Comparison of ENCODE assay signal across 8 mouse cellular contexts in genomic region chr9:35166144-35166797, GRCm38 (mm10). TPM values are rescaled to one million over a fixed set of nuclear protein-coding genes. Genes with fewer than 3 reads are reported as not detected.
DNase-seq lines count a peak whose midpoint lies in the region; ATAC-seq and TF ChIP-seq lines count a peak whose summit lies in the region.

No protein-coding gene starts in this region.

- 32% methylated on average over 3 of the region's 3 CpGs for WGBS in forebrain, embryonic 16.5 days

- TF ChIP-seq CTCF in Patski (IDR thresholded peaks at IDR 0.05): peak; percentile 53

- no peaks in the 10 kb centered on the region for H3K27me3 ChIP-seq in Patski
- no peaks in the 10 kb centered on the region for H3K27me3 ChIP-seq in forebrain, embryonic 16.5 days (replicated peaks; ENCODE audit: control insufficient read depth, insufficient read depth, low read length)

- no peak overlapping the region for H3K4me2 ChIP-seq in forebrain, embryonic 16.5 days (ENCODE audit: low read length)

- H3K4me1 ChIP-seq in forebrain, embryonic 16.5 days (replicated peaks; ENCODE audit: control insufficient read depth, insufficient read depth, low read length): peaks cover 10% of the 10 kb centered on the region

- 0 out of 2 replicates have a peak, but pooled peaks cover 4% of the 10 kb centered on the region for H3K36me3 ChIP-seq in forebrain, embryonic 16.5 days (ENCODE audit: control insufficient read depth, insufficient read depth)

- CTCF ChIA-PET in Patski (lab: Charles Lee): interaction anchor here (0.9 to 2.7 kb wide), 9 partner anchors 8 to 182 kb away, joined by 3 to 15 read pairs (median 5); no protein-coding TSS in a partner anchor

- no peak for ATAC-seq in Patski
- ATAC-seq in forebrain, embryonic 16.5 days: peak; percentile 62

- H3K9me3 ChIP-seq in forebrain, embryonic 16.5 days (ENCODE audit: control insufficient read depth, low read length): no peaks in the 10 kb centered on the region

- POLR2A ChIA-PET in Patski (lab: Charles Lee): interaction anchor here (0.7 kb wide), 1 partner anchor 138 kb away, joined by 3 read pairs; no protein-coding TSS in a partner anchor

- peak; percentile 51 to 63 for DNase-seq in cerebellum, postnatal 14 days
- no peak for DNase-seq in cerebellum, postnatal 36 days
- DNase-seq in Patski (ENCODE audit: low read depth, low spot score) (no peak), liver (peak; percentile 19)
- DNase-seq in naive thymus-derived CD4-positive, alpha-beta T cell, adult 2 months (ENCODE audit: low read depth): peak; percentile 50
- DNase-seq in right cerebral cortex, postnatal 10 days (ENCODE audit: low spot score in 2 of 2): no peak
- DNase-seq in layer of hippocampus, postnatal 36 days: no peak

- H3K4me3 ChIP-seq in forebrain, embryonic 16.5 days (replicated peaks; ENCODE audit: low read length): no peak overlapping the region

- in situ Hi-C loops in Patski (cut with MboI; ENCODE audit: low pct_unique_long_range_greater_than_20kb): loop anchor here (10.0 to 25.0 kb wide), 4 partner anchors 304 to 661 kb away; no protein-coding TSS in a partner anchor

- H3K27ac ChIP-seq in forebrain, embryonic 16.5 days (ENCODE audit: low read length): no peak overlapping the region

- H3K9ac ChIP-seq in forebrain, embryonic 16.5 days (replicated peaks; ENCODE audit: low read depth, low read length): no peak overlapping the region

RNA-seq across cellular contexts. Expression of gene Dcps, which starts 9.6 kb away (rescaled TPM):
- polyA plus RNA-seq in Patski (2021): 58.1 TPM
- 80.4 TPM in 2 replicates for polyA plus RNA-seq in forebrain, embryonic 16.5 days (2015; fragmentation: Nextera tagmentation; extraction: Ambion mirVana)
- total RNA-seq in layer of hippocampus, postnatal 36 days (2021): 10 to 100 TPM; 21.1 to 21.4 TPM

RNA-seq across cellular contexts. Expression of gene Srpr, which starts 33.7 kb away (rescaled TPM):
- polyA plus RNA-seq in Patski (2021): 100 TPM
- polyA plus RNA-seq in forebrain, embryonic 16.5 days (2015; fragmentation: Nextera tagmentation; extraction: Ambion mirVana): 52.6 and 56.4 TPM in 2 replicates
- total RNA-seq in layer of hippocampus, postnatal 36 days (2021): 10 to 100 TPM; 62.7 to 68.3 TPM

RNA-seq across cellular contexts. Expression of gene Tirap, which starts 33.8 kb away (rescaled TPM):
- polyA plus RNA-seq in Patski (2021): 11.0 TPM
- 3.9 and 4.2 TPM in 2 replicates for polyA plus RNA-seq in forebrain, embryonic 16.5 days (2015; fragmentation: Nextera tagmentation; extraction: Ambion mirVana)
- total RNA-seq in layer of hippocampus, postnatal 36 days (2021): 1 to 10 TPM; 1.5 to 2.4 TPM

RNA-seq across cellular contexts. Expression of gene Foxred1, which starts 44.6 kb away (rescaled TPM):
- 38.8 TPM for polyA plus RNA-seq in Patski (2021)
- 41.1 and 53.4 TPM in 2 replicates for polyA plus RNA-seq in forebrain, embryonic 16.5 days (2015; fragmentation: Nextera tagmentation; extraction: Ambion mirVana)
- 10 to 100 TPM; 35.6 to 39.1 TPM for total RNA-seq in layer of hippocampus, postnatal 36 days (2021)

RNA-seq across cellular contexts. Expression of gene St3gal4, which starts 47.2 kb away (rescaled TPM):
- polyA plus RNA-seq in Patski (2021): 53.6 TPM
- 13.0 and 13.6 TPM in 2 replicates for polyA plus RNA-seq in forebrain, embryonic 16.5 days (2015; fragmentation: Nextera tagmentation; extraction: Ambion mirVana)
- total RNA-seq in layer of hippocampus, postnatal 36 days (2021): 10 to 100 TPM; 25.0 to 25.7 TPM

Comparison
In these comparisons a context has a peak if more than half of its experiments do, and no peak if none do; other contexts are left out.
1. DNase-seq: peak in cerebellum, postnatal 14 days (2 of 2), liver (single experiment) and naive thymus-derived CD4-positive, alpha-beta T cell, adult 2 months (single experiment); none in cerebellum, postnatal 36 days (0 of 2), Patski (single experiment), right cerebral cortex, postnatal 10 days (0 of 2) and layer of hippocampus, postnatal 36 days (0 of 2).